Mouse (Mus musculus): ENCODE data around the gene 2610044O15Rik8. TPM values are rescaled to one million over a fixed set of nuclear protein-coding genes. Genes with fewer than 3 reads are reported as not detected.
"Not testable (repeated sequence)": the region's sequence is repeated elsewhere in the genome, so short reads cannot be mapped to it uniquely, and the experiment has no call there.

Gene 2610044O15Rik8
- polyA plus RNA-seq (2015; fragmentation: Nextera tagmentation; extraction: Ambion mirVana), result 24.8 and 30.4 TPM in 2 replicates

GRCm38 (mm10) chr8:129234027-129234733 lies at the start of gene 2610044O15Rik8:
Gene 2610044O15Rik8, minus strand, starts transcription at chr8:129234406.
- no peak for TF ChIP-seq CTCF (IDR thresholded peaks at IDR 0.05; ENCODE audit: low read depth)
- H3K4me3 ChIP-seq (replicated peaks; ENCODE audit: low read depth, low read length), result peak within 1 kb of the TSS; percentile 45

DNA sequence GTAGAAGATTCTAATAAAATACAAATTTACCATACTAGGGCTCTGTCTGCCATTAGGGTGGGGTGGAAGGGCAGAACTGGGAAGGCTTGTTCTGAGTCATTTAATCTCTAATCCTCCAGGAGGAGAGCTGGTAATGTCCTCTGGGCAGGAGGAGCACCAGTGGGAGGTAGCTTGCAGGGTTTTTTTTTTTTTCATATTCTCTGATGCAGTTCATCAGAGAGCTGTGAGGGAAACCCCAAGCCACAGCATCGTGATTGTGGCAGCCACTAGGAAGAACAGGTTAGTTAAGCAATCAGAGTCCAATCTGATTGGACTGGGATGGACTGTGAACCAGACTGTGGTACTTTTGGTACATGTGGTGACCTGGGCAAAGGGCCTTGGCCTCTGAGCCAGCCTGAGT lies 31.7 kb upstream of the 2610044O15Rik8 start:
- Histone ChIP-seq H3K4me1 (replicated peaks; ENCODE audit: insufficient read depth, low read length) (no peaks in the 10 kb centered on the region), H3K27ac (no peak overlapping the region), H3K4me3 (replicated peaks; ENCODE audit: low read depth, low read length) (no peak overlapping the region), H3K4me2 (ENCODE audit: low read length) (no peak overlapping the region), H3K36me3 (ENCODE audit: insufficient read depth, low read length) (0 out of 2 replicates have a peak, but pooled peaks cover 7% of the 10 kb centered on the region), H3K9ac (ENCODE audit: low read depth, low read length) (no peak overlapping the region), H3K27me3 (ENCODE audit: insufficient read depth, low read length) (no peaks in the 10 kb centered on the region), H3K9me3 (replicated peaks; ENCODE audit: low read length) (no peaks in the 10 kb centered on the region)
- DNase-seq (ENCODE audit: low spot score), result peak; percentile 0
- ATAC-seq (replicated peaks; ENCODE audit: low FRiP score, low read depth), result no peak
- no peak for TF ChIP-seq CTCF (IDR thresholded peaks at IDR 0.05; ENCODE audit: low read depth)
- WGBS, result 85% methylated on average over 1 of the region's 1 CpGs

More at GRCm38 (mm10) chr8:129234027-129234733, at the start of gene 2610044O15Rik8:
- Histone ChIP-seq H3K9ac (ENCODE audit: low read depth, low read length) (peak within 1 kb of the TSS; percentile 56), H3K27me3 (ENCODE audit: insufficient read depth, low read length) (no peaks in the 10 kb centered on the region), H3K27ac (peak within 1 kb of the TSS; percentile 95), H3K36me3 (ENCODE audit: insufficient read depth, low read length) (no peaks in the 10 kb centered on the region), H3K4me2 (ENCODE audit: low read length) (peak within 1 kb of the TSS; percentile 60), H3K4me1 (replicated peaks; ENCODE audit: insufficient read depth, low read length) (no peaks in the 10 kb centered on the region), H3K9me3 (replicated peaks; ENCODE audit: low read length) (no peaks in the 10 kb centered on the region)
- WGBS, result 1% methylated on average over 18 of the region's 18 CpGs
- ATAC-seq (replicated peaks; ENCODE audit: low FRiP score, low read depth) (peak; percentile 99), DNase-seq (ENCODE audit: low spot score) (peak; percentile 96)

- Histone ChIP-seq H3K9ac (ENCODE audit: low read depth, low read length) (no peak overlapping the region), H3K4me1 (replicated peaks; ENCODE audit: insufficient read depth, low read length) (no peaks in the 10 kb centered on the region), H3K9me3 (replicated peaks; ENCODE audit: low read length) (no peaks in the 10 kb centered on the region), H3K27me3 (ENCODE audit: insufficient read depth, low read length) (no peaks in the 10 kb centered on the region), H3K4me2 (ENCODE audit: low read length) (peak overlapping the region; percentile 57; the same call in 1 of the 2 replicates), H3K27ac (no peak overlapping the region), H3K36me3 (ENCODE audit: insufficient read depth, low read length) (0 out of 2 replicates have a peak, but pooled peaks cover 7% of the 10 kb centered on the region), H3K4me3 (replicated peaks; ENCODE audit: low read depth, low read length) (no peak overlapping the region)
- DNase-seq (ENCODE audit: low spot score) (peak; percentile 0), ATAC-seq (replicated peaks; ENCODE audit: low FRiP score, low read depth) (no peak)
- no peak for TF ChIP-seq CTCF (IDR thresholded peaks at IDR 0.05; ENCODE audit: low read depth)
- 66% methylated on average over 2 of the region's 2 CpGs for WGBS
These were observed 30.1 kb upstream of the 2610044O15Rik8 start for GRCm38 (mm10) chr8:129264296-129264695.

- under 1% methylated on average over 23 of the region's 24 CpGs for WGBS
- not testable (repeated sequence) for H3K36me3 ChIP-seq (ENCODE audit: insufficient read depth, low read length); H3K27me3 ChIP-seq (ENCODE audit: insufficient read depth, low read length); H3K9me3 ChIP-seq (replicated peaks; ENCODE audit: low read length); H3K27ac ChIP-seq; H3K4me1 ChIP-seq (replicated peaks; ENCODE audit: insufficient read depth, low read length)
- Histone ChIP-seq H3K4me2 (ENCODE audit: low read length) (peak overlapping the region; percentile 57), H3K9ac (ENCODE audit: low read depth, low read length) (peak overlapping the region; percentile 44), H3K4me3 (replicated peaks; ENCODE audit: low read depth, low read length) (peak overlapping the region; percentile 47)
- ATAC-seq (replicated peaks; ENCODE audit: low FRiP score, low read depth), result peak; percentile 96
- peak; percentile 70 for DNase-seq (ENCODE audit: low spot score)
These were observed 29.2 kb upstream of the 2610044O15Rik8 start for GRCm38 (mm10) chr8:129263211-129263927.

GRCm38 (mm10) chr8:129233664-129234026 lies 561 bp downstream of the 2610044O15Rik8 start:
- 2% methylated on average over 9 of the region's 9 CpGs for WGBS

More at GRCm38 (mm10) chr8:129233664-129234026, 561 bp downstream of the 2610044O15Rik8 start:
- H3K36me3 ChIP-seq (ENCODE audit: insufficient read depth, low read length), result no peaks in the 10 kb centered on the region
- peak overlapping the region; percentile 60 for H3K4me2 ChIP-seq (ENCODE audit: low read length)
- H3K9me3 ChIP-seq (replicated peaks; ENCODE audit: low read length), result no peaks in the 10 kb centered on the region
- no peaks in the 10 kb centered on the region for H3K4me1 ChIP-seq (replicated peaks; ENCODE audit: insufficient read depth, low read length)
- DNase-seq (ENCODE audit: low spot score) (no peak), ATAC-seq (replicated peaks; ENCODE audit: low FRiP score, low read depth) (no peak)
- H3K4me3 ChIP-seq (replicated peaks; ENCODE audit: low read depth, low read length), result peak overlapping the region; percentile 45
- TF ChIP-seq CTCF (IDR thresholded peaks at IDR 0.05; ENCODE audit: low read depth), result no peak
- peak overlapping the region; percentile 56 for H3K9ac ChIP-seq (ENCODE audit: low read depth, low read length)
- H3K27ac ChIP-seq, result peak overlapping the region; percentile 95
- H3K27me3 ChIP-seq (ENCODE audit: insufficient read depth, low read length), result no peaks in the 10 kb centered on the region

Other genes with a start within 250 kb of the 2610044O15Rik8 start
- gene Ccdc7a, start 168.9 kb downstream of the 2610044O15Rik8 start, polyA plus RNA-seq (2015; fragmentation: Nextera tagmentation; extraction: Ambion mirVana), result not detected in 2 replicates
- not detected in 2 replicates for gene Ccdc7b, start 167.3 kb downstream of the 2610044O15Rik8 start, polyA plus RNA-seq (2015; fragmentation: Nextera tagmentation; extraction: Ambion mirVana)
- not detected in 2 replicates for gene Gm10999, start 102.7 kb downstream of the 2610044O15Rik8 start, polyA plus RNA-seq (2015; fragmentation: Nextera tagmentation; extraction: Ambion mirVana)